In genomic region chr19:5056251-5056650, GRCm38 (mm10) we compare ENCODE assay signal across 8 mouse cellular contexts. TPM values are rescaled to one million over a fixed set of nuclear protein-coding genes. Genes with fewer than 3 reads are reported as not detected.
A peak's percentile ranks its signal among the peaks of the same experiment; 100 is the strongest.
DNase-seq lines count a peak whose midpoint lies in the region; ATAC-seq and TF ChIP-seq lines count a peak whose summit lies in the region.

No protein-coding gene starts in this region.

- H3K4me1 ChIP-seq in bone marrow macrophage, adult 2 months (ENCODE audit: control insufficient read depth, insufficient read depth, low read length), result no peaks in the 10 kb centered on the region
- H3K4me1 ChIP-seq in limb, embryonic 14.5 days (ENCODE audit: control insufficient read depth, insufficient read depth, low read length), result peaks cover 32% of the 10 kb centered on the region
- H3K4me1 ChIP-seq in small intestine, adult 2 months (ENCODE audit: control insufficient read depth, insufficient read depth, insufficient read length, low read length), result no peaks in the 10 kb centered on the region; the same call in 1 of the 2 replicates

- intact Hi-C loops in left cerebral cortex, postnatal 4 days (cut with DNase I), result no loop called here

- no peaks in the 10 kb centered on the region for H3K9me3 ChIP-seq in limb, embryonic 14.5 days (ENCODE audit: control insufficient read depth, low read length)

- no peak overlapping the region for H3K4me2 ChIP-seq in limb, embryonic 14.5 days (replicated peaks; ENCODE audit: low read depth, low read length, severe bottlenecking)

- ATAC-seq in limb, embryonic 14.5 days (ENCODE audit: low FRiP score, low read depth), result peak; percentile 56; the same call in 1 of the 2 replicates
- no peak for ATAC-seq in inflammation-experienced regulatory T-cells, adult 6 months

- no peak overlapping the region for H3K27ac ChIP-seq in bone marrow macrophage, adult 2 months (ENCODE audit: insufficient read depth, low read depth, low read length)
- H3K27ac ChIP-seq in limb, embryonic 14.5 days (replicated peaks; ENCODE audit: low read depth, low read length), result no peak overlapping the region
- no peak overlapping the region for H3K27ac ChIP-seq in small intestine, adult 2 months (ENCODE audit: insufficient read depth, low read depth, low read length)

- DNase-seq in left cerebral cortex, postnatal 4 days, result peak; percentile 56
- DNase-seq in left cerebral cortex, adult 9 months (ENCODE audit: low spot score in 2 of 2), result no peak
- DNase-seq in forelimb bud, embryonic 11.5 days (ENCODE audit: low read depth, low spot score), result peak; percentile 82
- DNase-seq in limb, embryonic 14.5 days (ENCODE audit: low spot score), result peak; percentile 48
- no peak for DNase-seq in urinary bladder, postnatal 10 days (ENCODE audit: low spot score)

- TF ChIP-seq CTCF in bone marrow macrophage, adult 2 months (IDR thresholded peaks at IDR 0.05; ENCODE audit: low read depth, low read length), result peak; percentile 83
- peak; percentile 72; the same call in 1 of the 2 replicates for TF ChIP-seq CTCF in small intestine, adult 2 months (IDR thresholded peaks at IDR 0.05; ENCODE audit: extremely low read depth, insufficient read length, insufficient replicate concordance, low read depth, low read length)

- 8% methylated on average over 6 of the region's 6 CpGs for WGBS in limb, embryonic 14.5 days
- WGBS in small intestine, adult 2 months, result 20% methylated on average over 6 of the region's 6 CpGs

- H3K36me3 ChIP-seq in limb, embryonic 14.5 days (ENCODE audit: control insufficient read depth, insufficient read depth, low read length), result no peaks in the 10 kb centered on the region
- H3K36me3 ChIP-seq in small intestine, adult 2 months (ENCODE audit: control insufficient read depth, insufficient read depth, low read length), result no peaks in the 10 kb centered on the region

- H3K9ac ChIP-seq in limb, embryonic 14.5 days (ENCODE audit: low read depth, low read length, severe bottlenecking), result no peak overlapping the region

- no peak overlapping the region for H3K4me3 ChIP-seq in bone marrow macrophage, adult 2 months (ENCODE audit: insufficient read depth, low read length)
- H3K4me3 ChIP-seq in limb, embryonic 14.5 days (replicated peaks; ENCODE audit: low read length), result no peak overlapping the region
- no peak overlapping the region for H3K4me3 ChIP-seq in small intestine, adult 2 months (ENCODE audit: low read depth, low read length)

- H3K27me3 ChIP-seq in limb, embryonic 14.5 days (ENCODE audit: control insufficient read depth, insufficient read depth, low read length), result peaks cover 23% of the 10 kb centered on the region
- no peaks in the 10 kb centered on the region for H3K27me3 ChIP-seq in small intestine, adult 2 months (ENCODE audit: control insufficient read depth, insufficient read depth, low read length)

- TF ChIP-seq POLR2A in bone marrow macrophage, adult 2 months (IDR thresholded peaks at IDR 0.05; ENCODE audit: borderline replicate concordance, low read depth, low read length), result no peak
- TF ChIP-seq POLR2A in limb, embryonic 14.5 days (IDR thresholded peaks at IDR 0.05; ENCODE audit: borderline replicate concordance, extremely low read depth, insufficient read depth, insufficient read length), result no peak
- no peak for TF ChIP-seq POLR2A in small intestine, adult 2 months (IDR thresholded peaks at IDR 0.05; ENCODE audit: low read depth, low read length)

RNA-seq across cellular contexts. Expression of gene Rin1, which starts 6.0 kb away (rescaled TPM):
- 1 to 10 TPM; 3.9 to 7.1 TPM for total RNA-seq in left cerebral cortex, postnatal 4 days (2021)
- polyA plus RNA-seq in bone marrow macrophage, adult 2 months (2012; ENCODE audit: insufficient read depth, insufficient read length, missing spikeins), result 1.0 and 1.7 TPM in 2 replicates
- 4.9 and 6.1 TPM in 2 replicates for polyA plus RNA-seq in limb, embryonic 14.5 days (2012; rRNA removed)
- polyA plus RNA-seq in limb, embryonic 14.5 days (2014; fragmentation: Nextera tagmentation; extraction: Ambion mirVana), result 2.5 and 2.6 TPM in 2 replicates
- 5.1 and 8.2 TPM in 2 replicates for polyA plus RNA-seq in small intestine, adult 2 months (2012; rRNA removed)
- polyA plus RNA-seq in inflammation-experienced regulatory T-cells, adult 6 months (2017; shearing (Covaris generic)), result under 1 TPM in 1 of 3 experiments, not detected in 2; 0.19 TPM

RNA-seq across cellular contexts. Expression of gene Cd248, which starts 11.6 kb away (rescaled TPM):
- total RNA-seq in left cerebral cortex, postnatal 4 days (2021), result 10 to 100 TPM; 14.2 TPM
- polyA plus RNA-seq in bone marrow macrophage, adult 2 months (2012; ENCODE audit: insufficient read depth, insufficient read length, missing spikeins), result 0.31 and 0.35 TPM in 2 replicates
- polyA plus RNA-seq in limb, embryonic 14.5 days (2012; rRNA removed), result 97.5 and 115 TPM in 2 replicates
- polyA plus RNA-seq in limb, embryonic 14.5 days (2014; fragmentation: Nextera tagmentation; extraction: Ambion mirVana), result 123 and 127 TPM in 2 replicates
- polyA plus RNA-seq in small intestine, adult 2 months (2012; rRNA removed), result 3.4 and 8.2 TPM in 2 replicates
- not detected for polyA plus RNA-seq in inflammation-experienced regulatory T-cells, adult 6 months (2017; shearing (Covaris generic))

RNA-seq across cellular contexts. Expression of gene Brms1, which starts 15.1 kb away (rescaled TPM):
- 10 to 100 TPM; 14.5 to 15.5 TPM for total RNA-seq in left cerebral cortex, postnatal 4 days (2021)
- polyA plus RNA-seq in bone marrow macrophage, adult 2 months (2012; ENCODE audit: insufficient read depth, insufficient read length, missing spikeins), result 58.2 and 63.1 TPM in 2 replicates
- 30.2 TPM in 2 replicates for polyA plus RNA-seq in limb, embryonic 14.5 days (2012; rRNA removed)
- polyA plus RNA-seq in limb, embryonic 14.5 days (2014; fragmentation: Nextera tagmentation; extraction: Ambion mirVana), result 38.1 and 38.9 TPM in 2 replicates
- 22.5 and 47.0 TPM in 2 replicates for polyA plus RNA-seq in small intestine, adult 2 months (2012; rRNA removed)
- polyA plus RNA-seq in inflammation-experienced regulatory T-cells, adult 6 months (2017; shearing (Covaris generic)), result 100 to 1,000 TPM in 2 of 3 experiments, 10 to 100 TPM in 1; 98.2 to 118 (median 109) TPM

RNA-seq across cellular contexts. Expression of gene AC124502.3, which starts 17.6 kb away (rescaled TPM):
- total RNA-seq in left cerebral cortex, postnatal 4 days (2021), result 1 to 10 TPM; 5.3 to 5.5 TPM
- 1.6 and 2.2 TPM in 2 replicates for polyA plus RNA-seq in bone marrow macrophage, adult 2 months (2012; ENCODE audit: insufficient read depth, insufficient read length, missing spikeins)
- 1.3 and 2.5 TPM in 2 replicates for polyA plus RNA-seq in limb, embryonic 14.5 days (2012; rRNA removed)
- 0.84 and 1.7 TPM in 2 replicates for polyA plus RNA-seq in limb, embryonic 14.5 days (2014; fragmentation: Nextera tagmentation; extraction: Ambion mirVana)
- 0.99 and 1.2 TPM in 2 replicates for polyA plus RNA-seq in small intestine, adult 2 months (2012; rRNA removed)
- under 1 TPM; 0.41 to 0.81 (median 0.44) TPM for polyA plus RNA-seq in inflammation-experienced regulatory T-cells, adult 6 months (2017; shearing (Covaris generic))

RNA-seq across cellular contexts. Expression of gene B4gat1, which starts 17.6 kb away (rescaled TPM):
- 10 to 100 TPM; 64.1 to 76.4 TPM for total RNA-seq in left cerebral cortex, postnatal 4 days (2021)
- 23.3 and 30.4 TPM in 2 replicates for polyA plus RNA-seq in bone marrow macrophage, adult 2 months (2012; ENCODE audit: insufficient read depth, insufficient read length, missing spikeins)
- 31.3 and 46.6 TPM in 2 replicates for polyA plus RNA-seq in limb, embryonic 14.5 days (2012; rRNA removed)
- 43.7 and 45.2 TPM in 2 replicates for polyA plus RNA-seq in limb, embryonic 14.5 days (2014; fragmentation: Nextera tagmentation; extraction: Ambion mirVana)
- 11.4 and 18.1 TPM in 2 replicates for polyA plus RNA-seq in small intestine, adult 2 months (2012; rRNA removed)
- 10 to 100 TPM; 10.3 to 12.5 (median 10.4) TPM for polyA plus RNA-seq in inflammation-experienced regulatory T-cells, adult 6 months (2017; shearing (Covaris generic))

Comparison
In these comparisons a context has a peak if more than half of its experiments do, and no peak if none do; other contexts are left out.
1. DNase-seq: peak in left cerebral cortex, postnatal 4 days (single experiment), forelimb bud, embryonic 11.5 days (single experiment) and limb, embryonic 14.5 days (single experiment); none in left cerebral cortex, adult 9 months (0 of 2) and urinary bladder, postnatal 10 days (single experiment).
2. RNA of gene Cd248, which starts 11.6 kb away (polyA plus RNA-seq): 97.5 to 127 TPM in limb, embryonic 14.5 days; 3.4 to 8.2 TPM in small intestine, adult 2 months, 0.31 to 0.35 TPM in bone marrow macrophage, adult 2 months and not detected in inflammation-experienced regulatory T-cells, adult 6 months; every median in the first group is over 10 times any median in the second.